Mouse (Mus musculus) heart, adult 2 months (tissue): ENCODE measurements around the gene Cphx3. TPM values are rescaled to one million over a fixed set of nuclear protein-coding genes. Genes with fewer than 3 reads are reported as not detected.
"Not testable (repeated sequence)": the region's sequence is repeated elsewhere in the genome, so short reads cannot be mapped to it uniquely, and the experiment has no call there.

Experiments
- DNase-seq, 2 experiments: peaks; one replicate each; pipeline ENCODE4 v3.0.0; 2021
- H3K27ac ChIP-seq: fragments of 200-600 bp; 2 replicates; pipeline ENCODE4 v1.8.1; 2022
- H3K27me3 ChIP-seq: fragments of 200-500 bp; 2 replicates; pipeline ENCODE4 v1.6.1; 2012; ENCODE audit warnings: mild to moderate bottlenecking, low read length, inconsistent platforms, mixed read lengths; ENCODE audit not compliant: control insufficient read depth, insufficient read depth
- H3K36me3 ChIP-seq: fragments of 200-500 bp; 2 replicates; pipeline ENCODE4 v1.6.1; 2012; ENCODE audit warnings: low read length, inconsistent platforms; ENCODE audit not compliant: control insufficient read depth, insufficient read depth
- H3K4me1 ChIP-seq: fragments of 200-500 bp; 2 replicates; pipeline ENCODE4 v1.6.1; 2011; ENCODE audit warnings: low read length; ENCODE audit not compliant: control insufficient read depth, insufficient read depth
- H3K4me3 ChIP-seq: fragments of 200-600 bp; 2 replicates; pipeline ENCODE4 v1.8.1; 2022
- H3K79me2 ChIP-seq: fragments of 200-500 bp; replicated peaks from 2 replicates; pipeline ENCODE4 v1.6.1; 2012; ENCODE audit warnings: mild to moderate bottlenecking, inconsistent platforms, low read length, moderate library complexity, mixed read lengths; ENCODE audit not compliant: control insufficient read depth, insufficient read depth
- H3K9ac ChIP-seq: fragments of 200-500 bp; 2 replicates; pipeline ENCODE4 v1.6.1; 2012; ENCODE audit warnings: low read depth, mild to moderate bottlenecking, control low read depth, inconsistent platforms, low read length, mixed read lengths
- WGBS: fragments of 180-500 bp; shearing (Covaris S2); methylation state at CpG from one replicate; pipeline ENCODE4 v1.1.7; 2018; 5-methylcytosine and 5-hydroxymethylcytosine counted together
- intact Hi-C: fragments of 180-260 bp; cut with DNase I; formaldehyde crosslinking; loops from one replicate; pipeline ENCODE4 v1.15.1; 2025
- polyA plus RNA-seq: library from polyadenylated mRNA; depleted of rRNA; stranded (reverse); fragments of >200 nt; gene quantifications from 2 replicates; pipeline ENCODE4 v1.2.3, GENCODE M21; 2012; rRNA removed
- total RNA-seq, 2 experiments: library from RNA; stranded (reverse); gene quantifications; 2 replicates each; pipeline ENCODE4 v1.2.3; 2021

The Cphx3 gene
- total and polyA plus RNA-seq, 3 experiments: not detected

GRCm38 (mm10) chr14:26206926-26207247 lies 124.8 kb downstream of the Cphx3 start, which contains the start of gene Tmem254b:
TSS of gene Tmem254b (minus strand) at chr14:26207041.
- DNase-seq, H3K27ac ChIP-seq, H3K4me1 ChIP-seq, H3K4me3 ChIP-seq, H3K36me3 ChIP-seq, intact Hi-C loops, H3K79me2 ChIP-seq, H3K9ac ChIP-seq, H3K27me3 ChIP-seq: not testable (repeated sequence)
- no CpG with 5 or more reads among the region's 10 CpGs for WGBS

- H3K9ac ChIP-seq, H3K27ac ChIP-seq, H3K4me1 ChIP-seq, H3K36me3 ChIP-seq, intact Hi-C loops, H3K79me2 ChIP-seq, H3K4me3 ChIP-seq, H3K27me3 ChIP-seq, DNase-seq: not testable (repeated sequence)
- no CpG with 5 or more reads among the region's 5 CpGs for WGBS
Measured at GRCm38 (mm10) chr14:26216233-26217000, 134.3 kb downstream of the Cphx3 start.

DNA sequence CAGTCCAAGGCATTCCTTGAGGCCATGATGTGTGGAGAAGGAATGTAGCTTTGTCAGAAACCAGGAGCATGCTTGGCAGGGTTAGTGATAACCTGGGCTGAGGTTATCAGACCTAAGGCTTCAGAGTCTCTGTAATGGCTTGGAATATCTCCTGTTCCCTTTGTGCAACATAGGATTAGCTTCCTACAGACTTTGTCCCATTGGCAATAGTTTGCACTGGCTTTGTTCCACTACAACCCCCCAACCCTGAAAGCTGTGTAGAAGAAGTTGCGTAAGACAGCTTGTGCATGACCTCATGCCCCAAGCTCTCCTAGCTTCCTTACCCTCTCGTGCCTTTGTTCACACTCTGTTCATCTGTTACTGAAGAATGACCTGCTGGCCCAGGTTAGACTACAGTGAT lies 155.1 kb downstream of the Cphx3 start:
- WGBS: no CpG with 5 or more reads among the region's 2 CpGs
- H3K79me2 ChIP-seq, H3K9ac ChIP-seq, H3K4me3 ChIP-seq, DNase-seq, H3K27ac ChIP-seq, intact Hi-C loops, H3K36me3 ChIP-seq, H3K4me1 ChIP-seq, H3K27me3 ChIP-seq: not testable (repeated sequence)

DNA sequence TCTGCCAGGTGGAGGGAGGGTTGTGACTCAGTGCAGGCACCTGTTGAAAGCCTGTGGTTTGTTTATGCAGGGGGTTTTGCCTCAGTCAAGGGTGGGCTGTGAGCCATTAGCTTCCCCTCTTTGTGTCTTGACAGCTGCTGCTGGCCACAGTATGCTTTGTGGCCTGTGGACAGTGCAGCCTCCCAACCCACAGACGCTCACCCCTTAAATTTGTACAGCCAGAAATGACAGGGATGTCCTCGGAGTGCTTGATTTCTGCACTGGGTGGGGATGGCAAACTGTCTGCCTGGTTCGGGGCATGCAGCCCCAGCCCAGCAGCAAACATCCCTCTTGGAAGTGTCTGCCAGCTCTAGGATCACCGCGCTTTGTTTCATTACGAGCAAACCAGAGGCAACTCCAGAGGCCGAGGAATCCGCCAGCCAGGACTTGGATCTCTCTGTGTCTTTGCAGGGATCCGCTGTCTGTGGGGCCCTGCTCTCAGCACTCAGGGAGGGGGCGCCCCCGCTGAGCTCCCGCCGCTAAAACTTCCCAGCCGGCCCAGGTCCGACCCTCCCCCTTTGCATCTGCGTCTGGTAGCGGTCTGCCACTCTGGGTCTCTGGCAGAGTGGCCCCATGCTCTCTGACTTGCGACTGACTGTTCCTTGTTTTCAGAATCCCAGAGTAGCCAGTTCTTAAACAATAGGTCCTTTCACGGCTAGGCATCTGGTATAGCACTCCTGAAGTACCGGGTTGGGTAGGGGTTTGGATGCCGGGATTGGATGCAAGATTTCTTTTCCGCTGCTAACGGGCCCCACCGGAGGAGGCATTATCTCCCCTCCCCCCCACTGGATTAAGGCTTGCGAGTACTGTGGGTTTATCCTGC lies 175.9 kb downstream of the Cphx3 start, which contains the start of gene Duxbl3:
Gene Duxbl3 (plus strand): TSS at position 207 of the 862 bp plus-strand sequence.
- H3K9ac ChIP-seq, H3K27ac ChIP-seq, H3K27me3 ChIP-seq, H3K79me2 ChIP-seq, H3K4me1 ChIP-seq, H3K4me3 ChIP-seq, H3K36me3 ChIP-seq, DNase-seq, intact Hi-C loops: not testable (repeated sequence)
- no CpG with 5 or more reads among the region's 25 CpGs for WGBS

DNA sequence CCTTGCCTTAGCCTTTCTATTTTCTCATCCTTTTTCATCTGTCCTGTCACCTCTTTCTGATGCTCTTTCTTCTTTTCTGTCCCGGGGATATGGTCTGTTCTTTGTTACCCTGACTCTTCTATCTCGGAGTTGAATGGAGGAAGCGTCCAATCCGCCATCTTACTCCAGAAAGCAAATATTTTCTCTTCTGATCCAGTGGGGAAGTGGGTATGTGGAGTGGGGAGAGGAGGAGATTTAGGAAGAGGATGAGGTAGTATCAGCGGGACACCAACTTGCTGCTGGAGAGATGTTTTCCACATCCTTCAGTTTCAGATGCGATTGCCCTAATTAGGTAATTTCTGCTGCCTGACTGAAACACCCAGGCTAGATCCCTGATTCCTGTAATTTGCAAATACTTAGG lies 176.6 kb downstream of the Cphx3 start:
- H3K4me3 ChIP-seq, H3K79me2 ChIP-seq, H3K9ac ChIP-seq, intact Hi-C loops, H3K27me3 ChIP-seq, DNase-seq, H3K27ac ChIP-seq, H3K4me1 ChIP-seq, H3K36me3 ChIP-seq: not testable (repeated sequence)
- WGBS: no CpG with 5 or more reads among the region's 6 CpGs

Other genes with a start within 250 kb of the Cphx3 start
- 10 to 100 TPM; 77.9 to 82.4 TPM for gene Anxa11, start 240.1 kb upstream of the Cphx3 start, total RNA-seq
- 74.0 and 90.3 TPM in 2 replicates for gene Anxa11, start 240.1 kb upstream of the Cphx3 start, polyA plus RNA-seq
- 1 to 10 TPM; 1.6 to 3.4 TPM for gene Plac9a, start 179.2 kb upstream of the Cphx3 start, total RNA-seq
- 4.1 and 7.6 TPM in 2 replicates for gene Plac9a, start 179.2 kb upstream of the Cphx3 start, polyA plus RNA-seq
- under 1 TPM; 0.23 to 0.73 TPM for gene Tmem254a, start 154.6 kb upstream of the Cphx3 start, total RNA-seq
- 0.94 and 1.3 TPM in 2 replicates for gene Tmem254a, start 154.6 kb upstream of the Cphx3 start, polyA plus RNA-seq
- gene Cphx1, start 144.0 kb upstream of the Cphx3 start, total RNA-seq: not detected
- not detected in 2 replicates for gene Cphx1, start 144.0 kb upstream of the Cphx3 start, polyA plus RNA-seq
- gene Duxbl1, start 103.7 kb upstream of the Cphx3 start, total RNA-seq: not detected
- 0.23 TPM in 1 of 2 replicates, not detected in the other for gene Duxbl1, start 103.7 kb upstream of the Cphx3 start, polyA plus RNA-seq
- 10 to 100 TPM; 15.9 to 20.6 TPM for gene Gm9780, start 39.6 kb upstream of the Cphx3 start, total RNA-seq
- gene Gm9780, start 39.6 kb upstream of the Cphx3 start, polyA plus RNA-seq: 62.6 and 76.8 TPM in 2 replicates
- 1 to 10 TPM; 4.6 to 5.1 TPM for gene Tmem254c, start 14.9 kb upstream of the Cphx3 start, total RNA-seq
- gene Tmem254c, start 14.9 kb upstream of the Cphx3 start, polyA plus RNA-seq: not detected in 2 replicates
- gene Cphx2, start 781 bp upstream of the Cphx3 start, total RNA-seq: not detected
- not detected in 2 replicates for gene Cphx2, start 781 bp upstream of the Cphx3 start, polyA plus RNA-seq
- gene Duxbl2, start 36.1 kb downstream of the Cphx3 start, total RNA-seq: not detected
- 0.27 TPM in 1 of 2 replicates, not detected in the other for gene Duxbl2, start 36.1 kb downstream of the Cphx3 start, polyA plus RNA-seq
- 10 to 100 TPM; 36.0 to 37.7 TPM for gene Plac9b, start 100.2 kb downstream of the Cphx3 start, total RNA-seq
- 43.4 and 81.1 TPM in 2 replicates for gene Plac9b, start 100.2 kb downstream of the Cphx3 start, polyA plus RNA-seq
- 1 to 10 TPM in 1 of 2 experiments, under 1 TPM in 1; 0.81 to 2.0 TPM for gene Tmem254b, start 124.7 kb downstream of the Cphx3 start, total RNA-seq
- gene Tmem254b, start 124.7 kb downstream of the Cphx3 start, polyA plus RNA-seq: 12.2 and 17.3 TPM in 2 replicates
- gene Duxbl3, start 175.7 kb downstream of the Cphx3 start, total RNA-seq: not detected
- 0.10 and 0.29 TPM in 2 replicates for gene Duxbl3, start 175.7 kb downstream of the Cphx3 start, polyA plus RNA-seq